Mouse (Mus musculus): Measurements from ENCODE around the gene Pcsk4. TPM values are rescaled to one million over a fixed set of nuclear protein-coding genes. Genes with fewer than 3 reads are reported as not detected.

The Pcsk4 gene
- polyA plus RNA-seq, 1 experiment from 2014 or later = 5.6 TPM

- Histone ChIP-seq H3K36me3 (replicated peaks; ENCODE audit: insufficient read depth, low read length) (no peaks in the 10 kb centered on the region; the same call in 1 of the 2 replicates), H3K27me3 (ENCODE audit: insufficient read depth, low read length) (peaks cover 40% of the 10 kb centered on the region), H3K4me3 (ENCODE audit: low read depth, low read length) (peak overlapping the region; percentile 36), H3K27ac (ENCODE audit: low read depth) (no peak overlapping the region), H3K4me1 (ENCODE audit: insufficient read depth) (peaks cover 52% of the 10 kb centered on the region), H3K9ac (replicated peaks) (no peak overlapping the region), H3K9me3 (ENCODE audit: low read length) (no peaks in the 10 kb centered on the region), H3K4me2 (ENCODE audit: low read depth, low read length) (peak overlapping the region; percentile 76)
- no peak for DNase-seq
- 11% methylated on average over 43 of the region's 47 CpGs for WGBS (ENCODE audit: insufficient replicate concordance)
- no peak for TF ChIP-seq EP300 (IDR thresholded peaks at IDR 0.05; ENCODE audit: low read depth)
- no peak for TF ChIP-seq CTCF (IDR thresholded peaks at IDR 0.05; ENCODE audit: low read depth)
- ATAC-seq = no peak
Observed at GRCm38 (mm10) chr10:80341491-80342304, 12.4 kb upstream of the Pcsk4 start.

- DNase-seq (no peak), ATAC-seq (no peak)
- no peak overlapping the region for H3K27ac ChIP-seq (ENCODE audit: low read depth)
- H3K9ac ChIP-seq (replicated peaks) = no peak overlapping the region
- H3K4me1 ChIP-seq (ENCODE audit: insufficient read depth) = peaks cover 52% of the 10 kb centered on the region
- no peak overlapping the region for H3K4me2 ChIP-seq (ENCODE audit: low read depth, low read length)
- peaks cover under 1% of the 10 kb centered on the region; the same call in 1 of the 2 replicates for H3K36me3 ChIP-seq (replicated peaks; ENCODE audit: insufficient read depth, low read length)
- TF ChIP-seq EP300 (IDR thresholded peaks at IDR 0.05; ENCODE audit: low read depth) = no peak
- no peak for TF ChIP-seq CTCF (IDR thresholded peaks at IDR 0.05; ENCODE audit: low read depth)
- H3K27me3 ChIP-seq (ENCODE audit: insufficient read depth, low read length) = peaks cover 40% of the 10 kb centered on the region
- WGBS (ENCODE audit: insufficient replicate concordance) = 32% methylated on average over 21 of the region's 21 CpGs
- H3K9me3 ChIP-seq (ENCODE audit: low read length) = no peaks in the 10 kb centered on the region
- no peak overlapping the region for H3K4me3 ChIP-seq (ENCODE audit: low read depth, low read length)
Observed at GRCm38 (mm10) chr10:80341026-80341425, 11.7 kb upstream of the Pcsk4 start.

GRCm38 (mm10) chr10:80339941-80340750 lies 10.8 kb upstream of the Pcsk4 start:
- Histone ChIP-seq H3K9me3 (ENCODE audit: low read length) (no peaks in the 10 kb centered on the region), H3K27me3 (ENCODE audit: insufficient read depth, low read length) (peaks cover 40% of the 10 kb centered on the region), H3K27ac (ENCODE audit: low read depth) (no peak overlapping the region), H3K36me3 (replicated peaks; ENCODE audit: insufficient read depth, low read length) (peaks cover 9% of the 10 kb centered on the region), H3K4me1 (ENCODE audit: insufficient read depth) (peaks cover 49% of the 10 kb centered on the region), H3K4me2 (ENCODE audit: low read depth, low read length) (peak overlapping the region; percentile 44), H3K4me3 (ENCODE audit: low read depth, low read length) (no peak overlapping the region), H3K9ac (replicated peaks) (no peak overlapping the region)
- ATAC-seq (peak; percentile 33), DNase-seq (peak; percentile 92)
- TF ChIP-seq CTCF (IDR thresholded peaks at IDR 0.05; ENCODE audit: low read depth) (peak; percentile 98), EP300 (IDR thresholded peaks at IDR 0.05; ENCODE audit: low read depth) (0 out of 2 replicates have a peak, but pooled peaks have one; percentile 5)
- 20% methylated on average over 19 of the region's 19 CpGs for WGBS (ENCODE audit: insufficient replicate concordance)

- WGBS (ENCODE audit: insufficient replicate concordance) = 70% methylated on average over 12 of the region's 12 CpGs
- Histone ChIP-seq H3K9ac (replicated peaks) (no peak overlapping the region), H3K4me2 (ENCODE audit: low read depth, low read length) (no peak overlapping the region), H3K4me3 (ENCODE audit: low read depth, low read length) (no peak overlapping the region), H3K27ac (ENCODE audit: low read depth) (no peak overlapping the region), H3K36me3 (replicated peaks; ENCODE audit: insufficient read depth, low read length) (peaks cover 16% of the 10 kb centered on the region), H3K27me3 (ENCODE audit: insufficient read depth, low read length) (peaks cover 9% of the 10 kb centered on the region), H3K9me3 (ENCODE audit: low read length) (no peaks in the 10 kb centered on the region), H3K4me1 (ENCODE audit: insufficient read depth) (peaks cover 36% of the 10 kb centered on the region)
- TF ChIP-seq CTCF (IDR thresholded peaks at IDR 0.05; ENCODE audit: low read depth) (no peak), EP300 (IDR thresholded peaks at IDR 0.05; ENCODE audit: low read depth) (no peak)
- no peak for DNase-seq
- ATAC-seq = no peak
Observed at GRCm38 (mm10) chr10:80336263-80336662, 7.0 kb upstream of the Pcsk4 start.

- no peak for ATAC-seq
- no peak for DNase-seq
- Histone ChIP-seq H3K9me3 (ENCODE audit: low read length) (no peaks in the 10 kb centered on the region), H3K4me2 (ENCODE audit: low read depth, low read length) (peak overlapping the region; percentile 94), H3K4me1 (ENCODE audit: insufficient read depth) (peaks cover 42% of the 10 kb centered on the region), H3K9ac (replicated peaks) (peak overlapping the region; percentile 79), H3K27ac (ENCODE audit: low read depth) (peak overlapping the region; percentile 97), H3K4me3 (ENCODE audit: low read depth, low read length) (no peak overlapping the region), H3K36me3 (replicated peaks; ENCODE audit: insufficient read depth, low read length) (peaks cover 16% of the 10 kb centered on the region), H3K27me3 (ENCODE audit: insufficient read depth, low read length) (no peaks in the 10 kb centered on the region)
- 52% methylated on average over 5 of the region's 5 CpGs for WGBS (ENCODE audit: insufficient replicate concordance)
- TF ChIP-seq CTCF (IDR thresholded peaks at IDR 0.05; ENCODE audit: low read depth) (no peak), EP300 (IDR thresholded peaks at IDR 0.05; ENCODE audit: low read depth) (no peak)
Observed at GRCm38 (mm10) chr10:80332525-80332989, 3.3 kb upstream of the Pcsk4 start.
